Mouse (Mus musculus): Measurements from ENCODE around the gene Smyd3.

GRCm38 (mm10) chr1:179083098-179083497 lies 434.7 kb downstream of the Smyd3 start:
- TF ChIP-seq CTCF (IDR thresholded peaks at IDR 0.05; ENCODE audit: borderline replicate concordance, control insufficient read depth, extremely low read depth, insufficient read depth, low read length, poor library complexity) (no peak), POLR2A (IDR thresholded peaks at IDR 0.05; ENCODE audit: control insufficient read depth, extremely low read depth, insufficient read depth, low read length, poor library complexity) (no peak)

Data from thymus, adult 2 months (tissue).